Mouse (Mus musculus): ENCODE results near the gene Olfr524. TPM values are rescaled to one million over a fixed set of nuclear protein-coding genes. Genes with fewer than 3 reads are reported as not detected.

Gene Olfr524
- polyA plus RNA-seq, 1 experiment from 2014 or later: not detected

DNA sequence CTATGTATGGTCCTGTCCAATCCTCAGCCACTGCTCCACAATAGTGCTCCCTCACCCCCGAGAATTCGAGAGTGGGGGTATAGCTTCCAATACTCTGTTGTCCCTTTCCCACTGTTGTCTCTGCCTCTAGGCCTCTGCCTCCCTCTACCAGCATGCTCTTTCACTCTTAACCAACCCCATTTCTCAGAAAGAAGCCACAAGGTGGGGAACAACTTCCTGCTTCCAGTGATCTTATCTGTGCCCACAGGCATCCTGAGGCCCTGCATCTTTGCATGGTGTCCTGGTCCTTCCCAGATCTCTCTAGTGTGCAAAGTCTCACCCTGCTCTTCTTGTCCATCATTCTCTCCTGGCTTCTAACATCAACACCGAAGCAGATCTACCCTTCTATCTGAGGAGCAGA lies 1.1 kb upstream of the Olfr524 start:
- no peaks in the 10 kb centered on the region for H3K4me1 ChIP-seq (replicated peaks)
- H3K27me3 ChIP-seq (replicated peaks): no peaks in the 10 kb centered on the region
- H3K4me2 ChIP-seq (replicated peaks): no peak overlapping the region
- H3K4me3 ChIP-seq (replicated peaks): no peak overlapping the region
- WGBS: 79% methylated on average over 3 of the region's 3 CpGs
- H3K9me3 ChIP-seq: no peaks in the 10 kb centered on the region
- H3K9ac ChIP-seq: no peak overlapping the region
- no peak overlapping the region for H3K27ac ChIP-seq
- H3K36me3 ChIP-seq: no peaks in the 10 kb centered on the region
- no peak for ATAC-seq

DNA sequence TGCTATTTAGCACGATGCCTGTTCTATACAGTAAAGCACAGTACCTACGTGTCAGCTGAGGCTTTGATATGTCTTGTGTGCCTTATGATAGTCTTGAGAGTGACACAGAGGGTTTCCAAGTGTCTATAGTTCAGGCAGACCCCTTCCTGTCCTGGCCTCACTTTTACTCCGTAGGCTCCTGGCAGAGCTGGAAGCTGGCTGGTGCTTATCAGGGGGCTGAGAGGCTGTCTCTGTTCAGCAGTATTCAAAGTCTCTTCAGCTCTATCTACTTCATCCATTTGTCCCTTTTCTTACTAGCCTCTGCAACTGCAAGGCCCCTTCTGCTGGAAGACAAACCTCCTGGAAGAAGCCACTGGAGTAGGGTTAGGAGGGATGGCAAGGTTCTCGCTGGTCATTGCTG lies 4.7 kb downstream of the Olfr524 start:
- Histone ChIP-seq H3K4me1 (replicated peaks) (no peaks in the 10 kb centered on the region), H3K27ac (no peak overlapping the region), H3K4me2 (replicated peaks) (no peak overlapping the region), H3K9me3 (no peaks in the 10 kb centered on the region), H3K36me3 (no peaks in the 10 kb centered on the region), H3K4me3 (replicated peaks) (no peak overlapping the region), H3K9ac (no peak overlapping the region), H3K27me3 (replicated peaks) (no peaks in the 10 kb centered on the region)
- WGBS: 87% methylated on average over 4 of the region's 4 CpGs
- ATAC-seq: no peak

DNA sequence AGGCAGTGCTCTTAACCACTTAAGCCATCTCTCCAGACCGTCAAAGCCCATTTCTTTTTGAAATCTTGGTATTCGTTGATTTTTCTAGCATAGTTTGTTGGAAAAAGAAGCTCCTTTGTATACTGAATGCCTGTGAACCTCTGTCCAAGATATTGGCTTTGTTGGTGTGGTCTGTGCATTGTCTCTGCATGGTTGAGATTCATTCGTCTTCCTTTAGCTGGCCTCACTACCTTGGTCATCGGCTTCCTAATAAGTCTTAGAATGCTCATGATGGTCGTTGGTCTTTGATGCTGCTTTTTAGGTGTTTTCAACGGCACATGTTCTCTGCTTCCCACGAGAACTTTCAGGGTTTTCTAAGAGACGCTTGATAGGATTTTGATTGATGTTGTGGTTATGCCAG lies 9.8 kb downstream of the Olfr524 start:
- Histone ChIP-seq H3K4me2 (replicated peaks) (no peak overlapping the region), H3K9ac (no peak overlapping the region), H3K36me3 (no peaks in the 10 kb centered on the region), H3K27ac (no peak overlapping the region), H3K4me1 (replicated peaks) (no peaks in the 10 kb centered on the region), H3K4me3 (replicated peaks) (no peak overlapping the region), H3K9me3 (no peaks in the 10 kb centered on the region), H3K27me3 (replicated peaks) (no peaks in the 10 kb centered on the region)
- WGBS: 79% methylated on average over 8 of the region's 8 CpGs
- ATAC-seq: no peak

DNA sequence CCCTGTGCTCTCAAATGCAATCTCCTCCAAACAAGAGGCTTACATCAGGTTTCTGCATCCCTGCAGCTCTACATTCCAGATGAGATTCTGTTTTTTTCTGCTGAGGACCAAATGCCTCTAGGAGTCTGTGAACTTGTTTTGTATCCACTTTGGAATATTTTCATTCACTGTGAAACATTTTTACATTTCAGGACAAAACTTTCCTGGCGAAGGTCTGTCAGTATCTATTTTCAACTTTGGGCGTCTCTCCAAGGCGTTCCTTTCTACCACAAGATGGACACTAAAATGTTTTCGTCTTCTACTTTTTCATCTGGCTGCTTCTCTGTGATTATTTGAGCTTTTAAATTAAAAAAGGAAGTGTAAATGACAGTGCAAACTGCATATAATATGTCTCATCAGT lies 11.7 kb downstream of the Olfr524 start:
- no peaks in the 10 kb centered on the region for H3K27me3 ChIP-seq (replicated peaks)
- no peak overlapping the region for H3K27ac ChIP-seq
- H3K9me3 ChIP-seq: no peaks in the 10 kb centered on the region
- H3K9ac ChIP-seq: no peak overlapping the region
- 84% methylated on average over 4 of the region's 4 CpGs for WGBS
- H3K4me3 ChIP-seq (replicated peaks): no peak overlapping the region
- no peak overlapping the region for H3K4me2 ChIP-seq (replicated peaks)
- no peaks in the 10 kb centered on the region for H3K36me3 ChIP-seq
- no peaks in the 10 kb centered on the region for H3K4me1 ChIP-seq (replicated peaks)
- no peak for ATAC-seq

DNA sequence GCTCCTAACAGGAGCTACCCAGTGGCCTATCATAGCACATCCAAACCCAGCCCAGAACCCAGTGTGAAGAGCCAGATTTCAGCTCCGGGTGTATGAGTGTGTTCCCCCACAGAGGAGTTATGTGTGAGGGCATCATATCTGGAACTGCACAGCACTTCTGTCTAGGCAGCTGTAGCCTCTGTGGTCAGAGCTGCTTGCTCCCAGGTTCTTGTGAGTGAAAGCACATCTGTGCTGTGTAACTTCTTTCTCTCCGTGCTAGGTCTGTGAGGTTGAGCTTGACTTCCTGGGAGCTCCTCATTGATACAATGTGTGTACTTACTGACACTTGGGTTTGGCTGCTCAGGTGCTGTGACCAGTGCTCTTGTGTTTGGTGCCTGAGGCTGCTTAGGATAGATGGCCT lies 12.9 kb downstream of the Olfr524 start:
- Histone ChIP-seq H3K9me3 (no peaks in the 10 kb centered on the region), H3K9ac (no peak overlapping the region), H3K27ac (no peak overlapping the region), H3K36me3 (no peaks in the 10 kb centered on the region), H3K4me1 (replicated peaks) (no peaks in the 10 kb centered on the region), H3K27me3 (replicated peaks) (no peaks in the 10 kb centered on the region), H3K4me3 (replicated peaks) (no peak overlapping the region), H3K4me2 (replicated peaks) (no peak overlapping the region)
- no peak for ATAC-seq
- WGBS: 73% methylated on average over 2 of the region's 2 CpGs

DNA sequence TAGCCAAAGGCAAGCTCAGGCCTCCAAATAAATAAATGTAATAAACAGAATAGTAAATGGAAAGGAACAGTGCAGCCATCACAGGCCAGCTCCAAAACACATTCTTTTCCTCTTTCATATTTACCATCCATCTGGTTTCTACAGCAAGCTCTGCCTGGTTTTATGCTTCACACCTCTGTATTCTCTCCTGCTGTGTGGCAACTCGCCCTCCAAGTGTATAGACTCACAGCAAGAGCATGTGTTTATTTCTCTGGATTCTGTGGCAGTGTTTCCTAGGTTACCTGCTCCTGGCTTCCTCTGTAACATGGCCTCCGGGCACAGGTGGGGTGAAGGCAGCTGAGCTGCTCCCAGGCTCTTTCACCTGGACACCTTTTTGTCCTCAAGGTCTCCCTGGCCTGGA lies 13.3 kb downstream of the Olfr524 start:
- no peak for ATAC-seq
- WGBS: 41% methylated on average over 2 of the region's 2 CpGs

DNA sequence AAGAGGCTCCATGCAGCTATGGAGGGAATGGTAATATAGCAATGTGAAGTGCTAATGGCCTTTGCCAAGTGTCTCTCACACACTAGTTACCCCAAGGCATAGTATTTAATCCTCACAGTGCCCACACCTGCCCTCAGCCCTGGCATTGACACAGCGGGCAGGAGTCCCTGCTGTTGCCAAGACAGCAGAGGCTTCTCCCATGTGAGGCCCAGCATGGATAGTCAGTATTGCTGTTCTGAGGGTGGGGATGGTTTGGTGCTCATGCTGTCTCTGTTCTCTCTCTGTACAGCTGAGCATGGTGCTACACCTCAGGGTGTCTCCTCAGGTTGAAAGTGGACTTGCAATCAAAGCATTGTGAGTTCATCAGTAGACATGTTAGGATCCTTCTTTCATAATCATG lies 15.3 kb downstream of the Olfr524 start:
- Histone ChIP-seq H3K27ac (no peak overlapping the region), H3K9me3 (no peaks in the 10 kb centered on the region), H3K36me3 (no peaks in the 10 kb centered on the region), H3K9ac (no peak overlapping the region), H3K4me3 (replicated peaks) (no peak overlapping the region), H3K4me1 (replicated peaks) (no peaks in the 10 kb centered on the region), H3K27me3 (replicated peaks) (no peaks in the 10 kb centered on the region), H3K4me2 (replicated peaks) (no peak overlapping the region)
- ATAC-seq: no peak
- WGBS: 91% methylated on average over 1 of the region's 1 CpGs

More for the DNA sequence above, 13.3 kb downstream of the Olfr524 start:
- Histone ChIP-seq H3K36me3 (no peaks in the 10 kb centered on the region), H3K4me3 (replicated peaks) (no peak overlapping the region), H3K9ac (no peak overlapping the region), H3K27ac (no peak overlapping the region), H3K27me3 (replicated peaks) (no peaks in the 10 kb centered on the region), H3K4me2 (replicated peaks) (no peak overlapping the region), H3K9me3 (no peaks in the 10 kb centered on the region), H3K4me1 (replicated peaks) (no peaks in the 10 kb centered on the region)

DNA sequence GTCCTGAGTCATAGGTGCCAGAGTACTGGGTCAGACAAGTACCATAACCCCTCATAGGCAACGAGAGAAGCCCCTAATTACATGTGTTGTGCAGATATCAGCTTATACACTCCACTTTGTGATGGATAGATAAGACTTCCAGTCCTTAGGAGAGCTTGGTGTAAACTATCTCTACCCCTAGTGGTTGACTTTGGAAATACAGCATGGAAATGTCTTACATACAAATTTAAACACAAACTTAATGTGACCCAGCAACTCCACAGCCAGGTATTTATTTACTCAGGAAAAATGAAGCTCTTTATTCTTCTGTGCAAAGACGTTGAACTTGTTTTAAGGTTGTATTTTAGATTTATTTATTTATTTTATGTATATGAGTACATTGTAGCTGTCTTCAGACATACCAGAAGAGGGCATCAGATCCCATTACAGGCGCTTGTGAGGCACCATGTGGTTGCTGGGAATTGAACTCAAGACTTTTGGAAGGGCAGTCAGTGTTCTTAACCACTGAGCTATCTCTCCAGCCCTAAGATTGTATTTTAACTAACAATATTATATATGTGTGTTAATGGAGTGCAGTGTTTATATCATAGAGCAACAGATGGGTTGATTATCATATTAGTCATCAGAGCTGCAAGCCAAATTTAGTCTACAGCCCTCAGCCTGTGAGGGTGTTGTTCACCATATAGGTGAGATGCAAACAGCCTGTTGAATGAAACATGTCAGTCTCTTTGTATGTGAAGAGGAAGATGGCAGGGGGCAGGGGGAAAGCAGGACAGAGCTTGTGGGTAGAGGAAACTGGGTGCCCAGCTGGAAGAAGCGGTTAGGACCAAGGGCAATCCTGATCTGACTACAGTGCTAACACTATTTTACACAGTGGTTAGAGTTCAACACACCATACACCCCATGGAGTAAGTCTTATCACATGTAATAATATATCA lies 17.1 kb downstream of the Olfr524 start:
- H3K4me3 ChIP-seq (replicated peaks): no peak overlapping the region
- 58% methylated on average over 4 of the region's 4 CpGs for WGBS
- ATAC-seq: no peak
- no peaks in the 10 kb centered on the region for H3K36me3 ChIP-seq
- H3K4me2 ChIP-seq (replicated peaks): no peak overlapping the region
- no peaks in the 10 kb centered on the region for H3K4me1 ChIP-seq (replicated peaks)
- H3K9me3 ChIP-seq: no peaks in the 10 kb centered on the region
- no peak overlapping the region for H3K27ac ChIP-seq
- H3K9ac ChIP-seq: no peak overlapping the region
- H3K27me3 ChIP-seq (replicated peaks): no peaks in the 10 kb centered on the region

DNA sequence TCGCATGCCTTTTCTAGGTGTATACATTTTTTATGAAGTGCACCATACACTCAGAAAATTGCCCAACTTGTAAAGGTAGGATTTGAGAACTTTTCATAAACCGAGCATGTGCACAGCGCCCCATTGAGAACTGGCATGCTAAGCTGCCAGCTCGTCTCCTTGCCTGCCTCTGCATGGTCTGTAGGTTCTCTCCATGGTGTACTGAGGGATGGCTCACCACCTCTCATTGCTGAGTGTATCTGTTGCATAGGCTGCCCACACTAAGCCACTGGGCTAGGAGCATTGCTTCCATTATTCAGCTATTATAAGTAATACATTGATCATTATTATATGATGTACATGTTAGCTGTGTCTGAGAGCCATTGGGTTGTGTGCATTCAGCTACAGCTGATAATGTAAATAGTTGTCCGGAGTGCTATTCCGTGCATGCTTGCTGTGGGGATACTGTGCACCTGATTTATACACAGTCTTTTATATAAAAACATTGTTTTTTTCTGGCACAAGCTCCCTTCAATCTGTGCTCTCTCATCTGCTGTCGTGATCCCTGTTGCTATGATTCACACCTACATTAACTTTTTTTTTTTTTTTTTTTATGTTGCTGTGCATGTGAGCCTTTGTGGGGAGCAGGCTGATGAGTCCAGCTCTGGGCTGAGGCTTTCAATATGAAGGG lies 17.9 kb downstream of the Olfr524 start:
- no peaks in the 10 kb centered on the region for H3K36me3 ChIP-seq
- no peaks in the 10 kb centered on the region for H3K27me3 ChIP-seq (replicated peaks)
- H3K9ac ChIP-seq: no peak overlapping the region
- no peak overlapping the region for H3K27ac ChIP-seq
- H3K4me1 ChIP-seq (replicated peaks): no peaks in the 10 kb centered on the region
- H3K9me3 ChIP-seq: no peaks in the 10 kb centered on the region
- H3K4me3 ChIP-seq (replicated peaks): no peak overlapping the region
- 79% methylated on average over 7 of the region's 7 CpGs for WGBS
- H3K4me2 ChIP-seq (replicated peaks): no peak overlapping the region
- ATAC-seq: no peak

DNA sequence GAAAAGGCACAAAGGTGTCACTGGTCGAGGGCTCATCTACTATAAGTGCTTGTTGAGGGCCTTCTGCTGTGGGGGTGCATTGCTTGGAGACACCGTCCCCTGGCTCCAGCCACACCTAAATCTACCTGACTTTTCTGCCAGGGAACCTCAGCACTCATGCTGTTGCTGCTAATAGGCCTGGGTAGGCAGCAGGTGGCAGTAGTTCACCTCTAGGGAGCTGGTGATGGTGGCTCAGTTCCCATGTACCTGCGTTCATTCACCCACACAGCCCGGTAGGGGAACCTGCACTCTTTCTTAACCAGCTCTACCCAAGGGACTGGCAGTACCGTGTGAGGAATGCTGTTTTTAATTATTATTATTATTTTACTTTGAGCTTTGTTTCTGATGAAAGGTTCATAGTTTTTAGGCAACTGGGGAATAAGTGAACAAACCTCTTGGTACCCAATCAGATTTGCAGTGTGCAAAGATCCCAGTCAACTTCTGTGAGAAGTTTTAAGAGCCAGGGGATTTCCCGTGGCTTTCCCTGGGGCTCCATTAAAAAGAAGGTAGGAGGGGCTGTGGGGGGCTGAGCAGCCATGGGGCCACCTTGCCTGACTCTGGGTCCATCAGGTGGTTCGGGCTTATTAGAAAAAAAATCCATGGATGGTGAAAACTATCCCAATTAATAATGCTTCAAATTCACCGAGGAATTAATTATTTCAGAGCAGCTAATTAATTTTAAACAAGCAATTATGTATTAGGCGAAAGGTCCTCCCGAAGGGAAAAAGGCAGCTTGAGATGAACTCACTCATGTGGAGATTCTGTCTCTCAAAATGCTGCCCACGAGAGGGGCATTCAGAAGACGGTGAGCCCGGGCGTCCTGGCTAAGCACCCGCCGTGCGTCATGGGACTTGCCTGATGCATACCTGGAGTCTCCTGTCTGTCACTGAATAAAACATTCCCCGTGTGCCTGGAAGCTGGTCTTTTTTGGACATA lies 18.8 kb downstream of the Olfr524 start:
- no peak overlapping the region for H3K27ac ChIP-seq
- no peaks in the 10 kb centered on the region for H3K4me1 ChIP-seq (replicated peaks)
- WGBS: 62% methylated on average over 18 of the region's 18 CpGs
- no peaks in the 10 kb centered on the region for H3K36me3 ChIP-seq
- no peak overlapping the region for H3K4me2 ChIP-seq (replicated peaks)
- no peak for ATAC-seq
- H3K27me3 ChIP-seq (replicated peaks): no peaks in the 10 kb centered on the region
- H3K9me3 ChIP-seq: no peaks in the 10 kb centered on the region
- H3K9ac ChIP-seq: no peak overlapping the region
- H3K4me3 ChIP-seq (replicated peaks): no peak overlapping the region

DNA sequence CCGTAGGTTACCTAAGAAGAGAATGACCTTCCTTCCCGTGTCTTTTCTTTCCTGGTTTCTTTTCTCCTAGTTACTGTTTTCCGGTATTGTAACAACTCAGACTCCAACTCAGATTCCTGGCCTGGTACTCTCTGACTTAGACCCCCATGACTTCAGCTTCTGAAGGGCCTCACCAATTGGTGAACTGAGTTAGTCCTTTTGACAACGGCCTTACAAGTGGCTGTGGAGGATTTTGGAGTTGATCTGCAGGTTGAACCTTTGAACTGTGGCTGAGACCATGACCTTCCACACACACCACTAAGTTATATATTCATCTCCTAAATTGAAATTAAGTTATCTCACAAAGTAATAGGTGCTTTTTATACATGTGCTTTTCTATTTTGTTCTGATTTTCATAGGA lies 21.6 kb downstream of the Olfr524 start:
- Histone ChIP-seq H3K4me2 (replicated peaks) (no peak overlapping the region), H3K27me3 (replicated peaks) (no peaks in the 10 kb centered on the region), H3K27ac (no peak overlapping the region), H3K4me3 (replicated peaks) (no peak overlapping the region), H3K9me3 (no peaks in the 10 kb centered on the region), H3K9ac (no peak overlapping the region), H3K4me1 (replicated peaks) (no peaks in the 10 kb centered on the region), H3K36me3 (no peaks in the 10 kb centered on the region)
- 84% methylated on average over 4 of the region's 4 CpGs for WGBS
- ATAC-seq: no peak

DNA sequence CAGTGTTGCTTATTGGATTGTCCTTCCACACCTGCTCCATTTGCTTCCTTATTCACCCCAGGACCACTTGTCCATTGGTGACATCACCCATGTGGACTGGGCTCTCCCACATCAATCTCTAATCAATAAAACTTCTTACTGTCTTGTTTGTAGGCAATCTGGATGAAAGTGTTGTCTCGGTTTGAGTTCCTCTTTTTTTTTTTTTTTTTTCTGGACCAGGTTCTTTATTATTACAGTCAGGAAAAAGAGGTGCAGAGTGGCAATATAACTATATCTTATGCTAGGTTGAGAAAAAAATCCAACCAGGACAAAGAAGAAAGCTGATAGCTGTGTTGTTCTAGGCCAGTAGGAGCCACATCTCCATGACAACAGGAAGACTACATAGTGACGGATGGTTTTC lies 25.1 kb downstream of the Olfr524 start:
- no peak for ATAC-seq
- WGBS: 81% methylated on average over 2 of the region's 2 CpGs
- H3K4me1 ChIP-seq (replicated peaks): no peaks in the 10 kb centered on the region

More for the DNA sequence above, 25.1 kb downstream of the Olfr524 start:
- Histone ChIP-seq H3K9me3 (no peaks in the 10 kb centered on the region), H3K4me3 (replicated peaks) (no peak overlapping the region), H3K36me3 (no peaks in the 10 kb centered on the region), H3K27me3 (replicated peaks) (no peaks in the 10 kb centered on the region), H3K9ac (no peak overlapping the region), H3K27ac (no peak overlapping the region), H3K4me2 (replicated peaks) (no peak overlapping the region)
